Mouse (Mus musculus) spleen, adult 18-20 months (tissue): ENCODE measurements at regions not wholly inside any gene's neighbourhood (a gene's known extent, or its start where the extent isn't known, plus 50 kb on each side); places are given as distances from the start of the nearest gene placed in this dataset.

Experiments used
- DNase-seq, 2 experiments: peaks; one replicate each; pipeline ENCODE4 v3.0.0; 2022; ENCODE audit warnings: mixed read lengths in 2 of 2

DNA sequence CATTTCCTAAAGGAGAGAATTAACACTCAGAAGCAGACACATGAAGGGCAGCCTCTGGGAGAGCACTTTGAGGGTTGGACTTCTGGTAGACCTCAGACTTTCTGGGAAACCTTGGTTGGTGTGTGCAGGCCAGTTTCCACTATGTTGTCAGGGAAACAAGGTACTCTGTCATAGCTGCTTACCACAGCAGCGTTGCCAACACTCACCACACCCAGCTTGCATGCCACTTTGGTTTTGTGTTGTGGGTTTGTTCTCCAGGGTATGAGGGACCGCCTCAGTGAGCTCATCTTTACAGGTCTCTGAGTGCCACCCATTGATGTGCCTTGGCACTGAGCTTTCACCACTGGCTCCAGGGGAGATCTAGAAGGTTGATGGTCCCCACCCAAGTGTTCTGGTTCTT is 62.8 kb upstream of the Ywhaq start:
- DNase-seq, result peak in 1 of 2 experiments; percentile 7

DNA sequence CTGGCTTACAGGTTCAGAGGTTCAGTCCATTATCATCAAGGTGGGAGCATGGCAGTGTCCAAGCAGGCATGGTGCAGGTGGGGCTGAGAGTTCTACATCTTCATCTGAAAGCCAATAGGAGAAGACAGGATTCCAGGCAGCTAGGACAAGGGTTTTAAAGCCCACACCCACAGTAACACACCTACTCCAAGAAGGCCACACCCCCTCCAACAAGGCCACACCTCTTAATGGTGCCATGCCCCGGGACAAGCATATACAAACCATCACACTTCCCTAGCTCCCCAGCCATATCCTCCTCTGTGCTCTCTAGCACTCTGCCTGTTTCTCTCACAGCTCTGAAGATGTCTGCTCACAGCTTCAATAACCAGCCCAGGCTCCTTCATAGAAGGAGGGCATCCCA is 61.8 kb upstream of the Ywhaq start:
- DNase-seq, result no peak

DNA sequence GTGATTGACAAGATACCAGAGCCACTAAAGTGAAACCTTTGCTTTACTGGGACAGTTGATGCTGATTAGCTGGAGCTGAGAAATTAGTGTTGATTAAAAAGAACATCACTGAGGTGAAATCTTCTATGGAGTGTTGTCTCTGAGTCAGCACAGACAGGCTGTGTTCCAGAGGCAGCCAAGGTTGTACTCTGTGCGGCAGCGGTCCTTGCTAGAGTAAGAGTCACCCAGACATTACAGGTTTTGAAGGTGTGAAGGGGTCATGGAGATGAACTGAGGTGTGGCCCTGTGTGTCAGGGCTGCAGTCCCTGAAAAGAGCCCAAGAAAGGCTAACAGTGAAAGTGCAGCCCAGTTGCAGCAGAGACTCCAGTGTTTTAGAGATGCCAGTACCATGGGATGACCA is 59.1 kb upstream of the Ywhaq start:
- DNase-seq, result no peak

DNA sequence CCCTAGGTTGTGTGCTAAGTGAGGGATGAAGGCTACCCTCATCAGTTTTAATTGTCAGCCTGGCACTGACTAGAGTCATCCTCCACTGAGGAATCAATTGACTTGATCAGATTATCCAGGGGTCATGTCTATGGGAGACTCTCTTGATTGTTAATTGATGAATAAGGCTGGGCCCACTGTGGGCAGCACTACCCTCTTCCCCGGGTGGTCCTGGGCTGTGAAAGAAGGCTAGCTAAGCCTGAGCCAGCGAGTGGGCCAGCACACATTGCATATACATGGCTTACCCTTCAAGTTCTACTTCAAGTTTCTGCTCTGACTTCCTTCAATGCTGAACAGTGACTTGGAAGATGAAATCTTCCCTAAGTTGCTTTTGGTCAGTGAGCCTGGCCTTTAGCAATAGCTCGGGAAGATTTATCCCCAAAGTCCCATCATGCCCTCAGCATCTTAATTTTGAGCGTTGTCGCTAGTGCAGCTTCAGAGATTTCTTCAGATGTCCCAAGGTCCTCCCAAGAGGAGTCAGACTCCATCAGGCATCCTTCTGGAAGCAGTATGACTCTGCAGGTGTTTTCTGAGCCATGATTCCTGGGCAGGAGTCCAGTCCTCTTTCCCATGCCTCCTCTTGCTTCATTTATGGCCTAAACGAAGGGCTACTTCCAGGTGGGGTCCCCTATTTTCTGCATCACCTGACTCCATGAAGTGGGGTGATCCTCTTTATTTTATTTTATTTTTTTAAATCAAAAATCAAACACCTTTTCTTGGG is 55.7 kb upstream of the Ywhaq start:
- DNase-seq, result no peak

DNA sequence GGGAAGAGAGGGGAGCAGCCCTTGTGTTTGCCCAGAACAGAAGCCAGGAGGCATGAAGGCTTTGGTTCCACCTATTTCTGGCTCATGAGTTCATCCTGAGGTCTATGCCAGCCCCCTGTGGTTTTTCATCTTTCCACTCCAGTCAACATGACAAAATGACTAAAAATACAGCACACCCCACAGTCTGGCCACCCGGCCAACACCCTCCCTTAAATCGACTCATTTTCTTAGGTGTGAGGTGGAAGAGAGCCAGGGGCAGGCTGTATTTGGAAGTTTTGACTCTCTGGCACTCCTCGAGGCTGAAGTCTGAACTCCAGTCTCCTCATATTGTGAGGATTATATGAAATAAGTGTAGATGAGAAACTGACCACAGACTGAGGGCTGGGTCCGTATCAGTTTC is 55.0 kb upstream of the Ywhaq start:
- DNase-seq, result no peak

DNA sequence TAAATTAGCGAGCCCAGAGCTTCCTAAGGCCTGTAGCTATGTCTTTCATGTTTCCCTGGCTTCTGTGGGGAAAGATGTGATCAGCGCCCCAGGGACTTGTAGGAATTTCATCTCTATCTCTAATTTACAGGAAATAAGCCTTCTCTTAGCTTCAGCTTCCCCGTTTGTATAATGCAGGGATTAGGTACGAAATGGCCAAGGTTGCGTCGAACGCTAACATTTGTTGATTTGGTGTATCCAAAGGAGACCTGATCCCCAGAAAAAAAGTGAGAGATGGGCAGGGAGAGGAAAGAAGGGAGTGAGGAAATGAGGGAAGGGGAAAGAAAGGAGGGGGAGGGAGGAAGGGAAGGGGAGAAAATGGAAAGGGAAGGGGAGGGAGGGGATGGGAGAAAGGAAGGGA is 54.5 kb upstream of the Ywhaq start:
- DNase-seq, result no peak

DNA sequence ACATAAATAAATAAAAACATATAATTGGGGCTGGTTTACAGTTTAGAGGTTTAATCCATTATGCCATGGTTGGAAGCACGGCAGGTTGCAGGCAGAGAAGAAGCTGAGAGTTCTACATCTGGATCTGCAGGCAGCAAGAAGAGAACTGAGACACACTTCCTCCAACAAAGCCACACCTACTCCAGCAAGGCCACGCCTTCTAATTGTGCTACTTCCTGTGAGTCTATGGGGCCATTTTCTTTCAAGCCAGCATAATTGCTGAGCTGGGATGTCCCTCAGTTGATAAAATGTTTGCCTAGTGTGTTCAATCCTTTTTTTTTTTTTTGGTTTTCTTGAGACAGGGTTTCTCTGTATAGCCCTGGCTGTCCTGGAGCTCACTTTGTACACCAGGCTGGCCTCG is 52.8 kb upstream of the Ywhaq start:
- DNase-seq, result no peak
